8 mouse cellular contexts compared by ENCODE assay signal in the genomic region with DNA sequence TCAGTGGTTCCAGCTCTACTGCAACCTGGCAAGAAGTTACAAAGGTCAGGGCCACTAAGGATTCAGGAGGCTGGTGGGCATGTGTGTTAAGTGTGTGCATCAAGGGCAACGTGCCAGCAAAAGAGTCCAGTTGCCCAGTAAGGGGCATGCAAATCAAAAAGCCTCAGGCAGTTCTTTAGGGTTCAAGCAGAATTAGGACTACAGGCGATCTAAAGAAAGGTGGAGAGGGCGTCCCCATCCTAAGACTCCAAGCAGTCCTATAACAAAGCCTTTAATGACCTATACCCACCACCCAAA. TPM values are rescaled to one million over a fixed set of nuclear protein-coding genes. Genes with fewer than 3 reads are reported as not detected.
DNase-seq lines count a peak whose midpoint lies in the region; ATAC-seq and TF ChIP-seq lines count a peak whose summit lies in the region.

No protein-coding gene starts in this region.

- H3K4me1 ChIP-seq in lung, embryonic 14.5 days (ENCODE audit: insufficient read depth) = peaks cover 6% of the 10 kb centered on the region
- H3K4me1 ChIP-seq in embryonic facial prominence, embryonic 12.5 days = peaks cover 29% of the 10 kb centered on the region
- H3K4me1 ChIP-seq in kidney, adult 2 months (ENCODE audit: control insufficient read depth, insufficient read depth, low read length) = peaks cover 14% of the 10 kb centered on the region
- H3K4me1 ChIP-seq in midbrain, embryonic 14.5 days (ENCODE audit: control insufficient read depth, insufficient read depth, low read length) = peaks cover 27% of the 10 kb centered on the region

- H3K27me3 ChIP-seq in lung, embryonic 14.5 days (ENCODE audit: insufficient read depth, low read length) = no peaks in the 10 kb centered on the region
- H3K27me3 ChIP-seq in embryonic facial prominence, embryonic 12.5 days = no peaks in the 10 kb centered on the region
- no peaks in the 10 kb centered on the region for H3K27me3 ChIP-seq in kidney, adult 2 months (replicated peaks; ENCODE audit: control insufficient read depth, insufficient read depth, low read length)
- no peaks in the 10 kb centered on the region for H3K27me3 ChIP-seq in midbrain, embryonic 14.5 days (ENCODE audit: control insufficient read depth, insufficient read depth, low read length)

- intact Hi-C loops in gastrocnemius, postnatal 14 days (cut with DNase I; ENCODE audit: low total_unique reads) = no loop called here

- no peak for TF ChIP-seq POLR2A in kidney, adult 2 months (IDR thresholded peaks at IDR 0.05; ENCODE audit: low read depth, low read length)

- peak overlapping the region; percentile 89 for H3K27ac ChIP-seq in lung, embryonic 14.5 days (ENCODE audit: low read depth)
- peak overlapping the region; percentile 94; the same call in 1 of the 2 replicates for H3K27ac ChIP-seq in embryonic facial prominence, embryonic 12.5 days
- peak overlapping the region; percentile 94 for H3K27ac ChIP-seq in kidney, adult 2 months (ENCODE audit: insufficient read depth, low read depth, low read length)
- peak overlapping the region; percentile 95 for H3K27ac ChIP-seq in midbrain, embryonic 14.5 days (replicated peaks; ENCODE audit: low read depth, low read length)

- H3K9ac ChIP-seq in lung, embryonic 14.5 days = peak overlapping the region; percentile 82
- peak overlapping the region; percentile 88 for H3K9ac ChIP-seq in embryonic facial prominence, embryonic 12.5 days
- peak overlapping the region; percentile 91 for H3K9ac ChIP-seq in midbrain, embryonic 14.5 days (replicated peaks; ENCODE audit: low read length)

- TF ChIP-seq CTCF in lung, embryonic 14.5 days (IDR thresholded peaks at IDR 0.05; ENCODE audit: low read depth) = no peak
- TF ChIP-seq CTCF in kidney, adult 2 months (conservative IDR thresholded peaks at IDR 0.05; ENCODE audit: insufficient read depth, insufficient read length, low read depth, low read length) = no peak

- WGBS in lung, embryonic 14.5 days = 26% methylated on average over 3 of the region's 3 CpGs
- 15% methylated on average over 3 of the region's 3 CpGs for WGBS in embryonic facial prominence, embryonic 12.5 days
- WGBS in kidney, adult 2 months = 4% methylated on average over 3 of the region's 3 CpGs
- 13% methylated on average over 3 of the region's 3 CpGs for WGBS in midbrain, embryonic 14.5 days

- H3K9me3 ChIP-seq in lung, embryonic 14.5 days (ENCODE audit: low read depth, low read length) = no peaks in the 10 kb centered on the region
- no peaks in the 10 kb centered on the region for H3K9me3 ChIP-seq in embryonic facial prominence, embryonic 12.5 days
- H3K9me3 ChIP-seq in midbrain, embryonic 14.5 days (ENCODE audit: control insufficient read depth, low read length) = no peaks in the 10 kb centered on the region

- H3K36me3 ChIP-seq in lung, embryonic 14.5 days (ENCODE audit: insufficient read depth) = peaks cover 62% of the 10 kb centered on the region
- peaks cover 57% of the 10 kb centered on the region for H3K36me3 ChIP-seq in embryonic facial prominence, embryonic 12.5 days
- peaks cover 10% of the 10 kb centered on the region for H3K36me3 ChIP-seq in kidney, adult 2 months (ENCODE audit: control insufficient read depth, insufficient read depth, low read length)
- peaks cover 37% of the 10 kb centered on the region for H3K36me3 ChIP-seq in midbrain, embryonic 14.5 days (ENCODE audit: control insufficient read depth, insufficient read depth, low read length)

- ATAC-seq in lung, embryonic 14.5 days (ENCODE audit: insufficient read depth) = no peak
- ATAC-seq in embryonic facial prominence, embryonic 12.5 days (ENCODE audit: insufficient number of reproducible peaks, insufficient read depth, low FRiP score, low TSS enrichment) = no peak; the same call in 1 of the 2 replicates
- ATAC-seq in midbrain, embryonic 14.5 days (ENCODE audit: low FRiP score, low TSS enrichment) = no peak

- DNase-seq in lung, embryonic 14.5 days = no peak
- DNase-seq in lung, postnatal 14 days = no peak
- peak; percentile 61 for DNase-seq in kidney, adult 2 months
- peak; percentile 25 for DNase-seq in midbrain, embryonic 14.5 days
- DNase-seq in right cerebral cortex, postnatal 4 days = no peak
- no peak for DNase-seq in gastrocnemius, adult 18-20 months (ENCODE audit: low spot score)
- no peak for DNase-seq in gastrocnemius, postnatal 14 days

- peak overlapping the region; percentile 74 for H3K4me3 ChIP-seq in lung, embryonic 14.5 days (ENCODE audit: low read depth, low read length)
- peak overlapping the region; percentile 81 for H3K4me3 ChIP-seq in embryonic facial prominence, embryonic 12.5 days
- H3K4me3 ChIP-seq in kidney, adult 2 months (ENCODE audit: insufficient read depth, low read depth, low read length) = peak overlapping the region; percentile 75
- H3K4me3 ChIP-seq in midbrain, embryonic 14.5 days (replicated peaks; ENCODE audit: low read depth, low read length) = peak overlapping the region; percentile 70

- peak overlapping the region; percentile 84 for H3K4me2 ChIP-seq in lung, embryonic 14.5 days
- H3K4me2 ChIP-seq in embryonic facial prominence, embryonic 12.5 days (replicated peaks) = peak overlapping the region; percentile 85
- H3K4me2 ChIP-seq in midbrain, embryonic 14.5 days (ENCODE audit: low read length) = peak overlapping the region; percentile 92

RNA-seq across cellular contexts. Expression of a gene that starts 0.8 kb away (rescaled TPM):
- 97.0 and 98.8 TPM in 2 replicates for polyA plus RNA-seq in lung, embryonic 14.5 days (2014; fragmentation: Nextera tagmentation; extraction: Ambion mirVana)
- 96.5 and 104 TPM in 2 replicates for polyA plus RNA-seq in embryonic facial prominence, embryonic 12.5 days (2016; fragmentation: Nextera tagmentation; extraction: Ambion mirVana)
- 118 and 123 TPM in 2 replicates for polyA plus RNA-seq in kidney, adult 2 months (2012; rRNA removed)
- 95.9 and 104 TPM in 2 replicates for polyA plus RNA-seq in midbrain, embryonic 14.5 days (2014; fragmentation: Nextera tagmentation; extraction: Ambion mirVana)
- 10 to 100 TPM; 35.3 to 37.2 TPM for total RNA-seq in gastrocnemius, adult 18-20 months (2021)
- 10 to 100 TPM; 34.9 to 35.7 TPM for total RNA-seq in gastrocnemius, postnatal 14 days (2021)

RNA-seq across cellular contexts. Expression of a gene that starts 1.1 kb away (rescaled TPM):
- 128 and 133 TPM in 2 replicates for polyA plus RNA-seq in lung, embryonic 14.5 days (2014; fragmentation: Nextera tagmentation; extraction: Ambion mirVana)
- 159 and 160 TPM in 2 replicates for polyA plus RNA-seq in embryonic facial prominence, embryonic 12.5 days (2016; fragmentation: Nextera tagmentation; extraction: Ambion mirVana)
- polyA plus RNA-seq in kidney, adult 2 months (2012; rRNA removed) = 281 and 284 TPM in 2 replicates
- 158 and 171 TPM in 2 replicates for polyA plus RNA-seq in midbrain, embryonic 14.5 days (2014; fragmentation: Nextera tagmentation; extraction: Ambion mirVana)
- 100 to 1,000 TPM; 292 to 304 TPM for total RNA-seq in gastrocnemius, adult 18-20 months (2021)
- 100 to 1,000 TPM; 278 to 315 TPM for total RNA-seq in gastrocnemius, postnatal 14 days (2021)

RNA-seq across cellular contexts. Expression of a gene that starts 7.3 kb away (rescaled TPM):
- polyA plus RNA-seq in lung, embryonic 14.5 days (2014; fragmentation: Nextera tagmentation; extraction: Ambion mirVana) = 0.81 and 1.1 TPM in 2 replicates
- polyA plus RNA-seq in embryonic facial prominence, embryonic 12.5 days (2016; fragmentation: Nextera tagmentation; extraction: Ambion mirVana) = 0.15 and 0.27 TPM in 2 replicates
- 0.03 TPM in 1 of 2 replicates, not detected in the other for polyA plus RNA-seq in kidney, adult 2 months (2012; rRNA removed)
- polyA plus RNA-seq in midbrain, embryonic 14.5 days (2014; fragmentation: Nextera tagmentation; extraction: Ambion mirVana) = 0.37 and 0.38 TPM in 2 replicates
- total RNA-seq in gastrocnemius, adult 18-20 months (2021) = under 1 TPM in 1 of 2 experiments, not detected in 1; 0.09 TPM
- under 1 TPM in 1 of 2 experiments, not detected in 1; 0.08 TPM for total RNA-seq in gastrocnemius, postnatal 14 days (2021)

RNA-seq across cellular contexts. Expression of a gene that starts 8.2 kb away (rescaled TPM):
- 2,124 and 2,138 TPM in 2 replicates for polyA plus RNA-seq in lung, embryonic 14.5 days (2014; fragmentation: Nextera tagmentation; extraction: Ambion mirVana)
- polyA plus RNA-seq in embryonic facial prominence, embryonic 12.5 days (2016; fragmentation: Nextera tagmentation; extraction: Ambion mirVana) = 1,467 and 1,498 TPM in 2 replicates
- 686 and 750 TPM in 2 replicates for polyA plus RNA-seq in kidney, adult 2 months (2012; rRNA removed)
- polyA plus RNA-seq in midbrain, embryonic 14.5 days (2014; fragmentation: Nextera tagmentation; extraction: Ambion mirVana) = 661 and 672 TPM in 2 replicates
- 100 to 1,000 TPM; 217 to 233 TPM for total RNA-seq in gastrocnemius, adult 18-20 months (2021)
- total RNA-seq in gastrocnemius, postnatal 14 days (2021) = 100 to 1,000 TPM; 340 to 388 TPM

RNA-seq across cellular contexts. Expression of a gene that starts 10.8 kb away (rescaled TPM):
- polyA plus RNA-seq in lung, embryonic 14.5 days (2014; fragmentation: Nextera tagmentation; extraction: Ambion mirVana) = 12.7 and 19.6 TPM in 2 replicates
- 20.1 and 27.9 TPM in 2 replicates for polyA plus RNA-seq in embryonic facial prominence, embryonic 12.5 days (2016; fragmentation: Nextera tagmentation; extraction: Ambion mirVana)
- 9.2 and 30.9 TPM in 2 replicates for polyA plus RNA-seq in kidney, adult 2 months (2012; rRNA removed)
- polyA plus RNA-seq in midbrain, embryonic 14.5 days (2014; fragmentation: Nextera tagmentation; extraction: Ambion mirVana) = 8.5 and 8.7 TPM in 2 replicates
- 1,000 to 10,000 TPM; 5,616 to 7,081 TPM for total RNA-seq in gastrocnemius, adult 18-20 months (2021)
- 1,000 to 10,000 TPM; 6,763 to 7,262 TPM for total RNA-seq in gastrocnemius, postnatal 14 days (2021)

Comparison
In these comparisons a context has a peak if more than half of its experiments do, and no peak if none do; other contexts are left out.
1. DNase-seq: peak in kidney, adult 2 months (single experiment) and midbrain, embryonic 14.5 days (single experiment); none in lung, embryonic 14.5 days (single experiment), lung, postnatal 14 days (single experiment), right cerebral cortex, postnatal 4 days (single experiment), gastrocnemius, adult 18-20 months (single experiment) and gastrocnemius, postnatal 14 days (single experiment).
2. Peak in every context shown above with its lines, with median percentiles within 50 percentile points of each other: H3K27ac ChIP-seq, H3K4me2 ChIP-seq, H3K4me3 ChIP-seq and H3K9ac ChIP-seq.